Mouse (Mus musculus): Measurements from ENCODE around the gene Baiap2.
A peak's percentile ranks its signal among the peaks of the same experiment; 100 is the strongest.

Baiap2 gene

GRCm38 (mm10) chr11:119978701-119979100, 36.1 kb downstream of the Baiap2 start:
- no peak for DNase-seq (ENCODE audit: low spot score in 2 of 2)

- no peak for DNase-seq (ENCODE audit: low spot score in 2 of 2)
Observed at GRCm38 (mm10) chr11:119979596-119980385, 37.2 kb downstream of the Baiap2 start.

- no peak for DNase-seq (ENCODE audit: low spot score in 2 of 2)
Observed at GRCm38 (mm10) chr11:119981769-119982168, 39.2 kb downstream of the Baiap2 start.

GRCm38 (mm10) chr11:119982236-119982635, 39.7 kb downstream of the Baiap2 start:
- DNase-seq (ENCODE audit: low spot score in 2 of 2): no peak

- DNase-seq (ENCODE audit: low spot score in 2 of 2): no peak
Observed at GRCm38 (mm10) chr11:119983151-119983550, 40.6 kb downstream of the Baiap2 start.

- DNase-seq (ENCODE audit: low spot score in 2 of 2): no peak
Observed at GRCm38 (mm10) chr11:119986751-119987425, 44.3 kb downstream of the Baiap2 start.

- no peak for DNase-seq (ENCODE audit: low spot score in 2 of 2)
Observed at GRCm38 (mm10) chr11:119987876-119988275, 45.3 kb downstream of the Baiap2 start.

- no peak for DNase-seq (ENCODE audit: low spot score in 2 of 2)
Observed at GRCm38 (mm10) chr11:119988391-119988790, 45.8 kb downstream of the Baiap2 start.

GRCm38 (mm10) chr11:119989115-119989564, 46.6 kb downstream of the Baiap2 start:
- DNase-seq (ENCODE audit: low spot score in 2 of 2): no peak

- no peak for DNase-seq (ENCODE audit: low spot score in 2 of 2)
Observed at GRCm38 (mm10) chr11:119990658-119991337, 48.2 kb downstream of the Baiap2 start.

GRCm38 (mm10) chr11:119991338-119991678, 48.7 kb downstream of the Baiap2 start:
- peak; percentile 76 to 90 for DNase-seq (ENCODE audit: low spot score in 2 of 2)

GRCm38 (mm10) chr11:119997351-119997750, 54.8 kb downstream of the Baiap2 start:
- DNase-seq (ENCODE audit: low spot score in 2 of 2): no peak

GRCm38 (mm10) chr11:120002041-120002440, 59.5 kb downstream of the Baiap2 start:
- DNase-seq (ENCODE audit: low spot score in 2 of 2): no peak

- DNase-seq (ENCODE audit: low spot score in 2 of 2): no peak
Observed at GRCm38 (mm10) chr11:120002634-120003220, 60.2 kb downstream of the Baiap2 start.

GRCm38 (mm10) chr11:120005434-120006317, 63.1 kb downstream of the Baiap2 start:
- DNase-seq (ENCODE audit: low spot score in 2 of 2): no peak

- no peak for DNase-seq (ENCODE audit: low spot score in 2 of 2)
Observed at GRCm38 (mm10) chr11:120007496-120008080, 65.0 kb downstream of the Baiap2 start.

GRCm38 (mm10) chr11:120008501-120008900, 65.9 kb downstream of the Baiap2 start:
- no peak for DNase-seq (ENCODE audit: low spot score in 2 of 2)

- no peak for DNase-seq (ENCODE audit: low spot score in 2 of 2)
Observed at GRCm38 (mm10) chr11:120008956-120009355, 66.4 kb downstream of the Baiap2 start.

- DNase-seq (ENCODE audit: low spot score in 2 of 2): no peak
Observed at GRCm38 (mm10) chr11:120009937-120010336, 67.4 kb downstream of the Baiap2 start.

GRCm38 (mm10) chr11:120011114-120011760, 68.7 kb downstream of the Baiap2 start:
- DNase-seq (ENCODE audit: low spot score in 2 of 2): no peak
